Mouse (Mus musculus): Measurements from ENCODE around the gene Miga2. TPM values are rescaled to one million over a fixed set of nuclear protein-coding genes. Genes with fewer than 3 reads are reported as not detected.

Miga2 gene
- polyA plus RNA-seq, 1 experiment from 2014 or later: 13.8 TPM

DNA sequence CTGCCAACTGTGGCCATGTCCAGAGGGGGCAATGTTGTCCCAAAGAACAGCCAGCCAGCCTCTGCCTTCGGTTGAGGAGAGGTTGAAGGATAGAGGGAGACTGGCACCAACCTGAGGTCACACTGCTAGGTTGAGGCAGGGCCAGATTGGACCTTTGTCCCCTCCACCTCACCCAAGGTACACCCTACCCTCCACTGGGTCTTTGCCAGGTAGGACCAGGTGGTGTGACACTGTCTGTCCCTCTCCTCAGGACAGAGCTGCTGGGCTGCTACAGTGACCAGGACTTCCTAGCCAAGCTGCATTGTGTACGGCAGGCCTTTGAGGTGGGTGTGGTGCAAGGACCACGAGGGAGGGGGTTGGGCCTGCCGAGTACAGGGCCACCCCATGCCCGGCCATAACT lies 13.7 kb downstream of the Miga2 start:
- WGBS: 87% methylated on average over 5 of the region's 5 CpGs
- H3K27me3 ChIP-seq (replicated peaks; ENCODE audit: insufficient read depth, low read length): no peaks in the 10 kb centered on the region
- ATAC-seq: no peak
- H3K4me2 ChIP-seq (replicated peaks; ENCODE audit: low read depth, low read length): no peak overlapping the region
- no peak for DNase-seq (ENCODE audit: low spot score)
- no peak overlapping the region for H3K27ac ChIP-seq (ENCODE audit: low read length)
- H3K9me3 ChIP-seq (ENCODE audit: low read length): no peaks in the 10 kb centered on the region
- no peak overlapping the region for H3K4me3 ChIP-seq (ENCODE audit: low read depth, low read length)
- no peaks in the 10 kb centered on the region for H3K4me1 ChIP-seq (ENCODE audit: insufficient read depth, low read depth, low read length)
- TF ChIP-seq EP300 (IDR thresholded peaks at IDR 0.05) (no peak), CTCF (IDR thresholded peaks at IDR 0.05) (no peak)
- peaks cover 20% of the 10 kb centered on the region for H3K36me3 ChIP-seq (ENCODE audit: insufficient read depth, low read length)
- no peak overlapping the region for H3K9ac ChIP-seq (replicated peaks; ENCODE audit: low read depth)

DNA sequence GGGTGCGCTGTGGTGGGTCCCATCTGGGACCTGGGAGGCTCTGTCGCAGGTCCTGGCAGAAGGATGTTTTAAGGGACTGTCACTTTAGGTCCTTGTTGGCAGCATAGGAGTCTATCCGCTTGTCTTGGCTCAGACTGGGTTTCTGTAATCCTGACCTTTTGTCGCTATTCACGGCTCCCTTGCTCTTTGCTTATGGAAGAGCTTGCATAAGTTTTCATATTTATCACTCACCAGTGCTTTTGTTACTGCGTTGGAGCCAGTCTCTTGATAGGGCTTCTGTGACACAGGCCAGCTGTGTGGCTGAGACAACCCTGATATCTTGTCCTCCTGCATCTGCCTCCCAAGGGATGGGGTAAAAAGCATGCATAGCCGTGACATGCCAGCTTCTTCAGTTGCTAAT lies 15.3 kb downstream of the Miga2 start:
- H3K4me3 ChIP-seq (ENCODE audit: low read depth, low read length): no peak overlapping the region
- H3K9ac ChIP-seq (replicated peaks; ENCODE audit: low read depth): no peak overlapping the region
- H3K36me3 ChIP-seq (ENCODE audit: insufficient read depth, low read length): peaks cover 19% of the 10 kb centered on the region
- TF ChIP-seq CTCF (IDR thresholded peaks at IDR 0.05) (no peak), EP300 (IDR thresholded peaks at IDR 0.05) (peak; percentile 76)
- no peaks in the 10 kb centered on the region for H3K9me3 ChIP-seq (ENCODE audit: low read length)
- 64% methylated on average over 7 of the region's 7 CpGs for WGBS
- H3K27ac ChIP-seq (ENCODE audit: low read length): no peak overlapping the region
- H3K27me3 ChIP-seq (replicated peaks; ENCODE audit: insufficient read depth, low read length): no peaks in the 10 kb centered on the region
- no peaks in the 10 kb centered on the region for H3K4me1 ChIP-seq (ENCODE audit: insufficient read depth, low read depth, low read length)
- peak; percentile 83 for DNase-seq (ENCODE audit: low spot score)
- H3K4me2 ChIP-seq (replicated peaks; ENCODE audit: low read depth, low read length): no peak overlapping the region
- peak; percentile 76 for ATAC-seq

DNA sequence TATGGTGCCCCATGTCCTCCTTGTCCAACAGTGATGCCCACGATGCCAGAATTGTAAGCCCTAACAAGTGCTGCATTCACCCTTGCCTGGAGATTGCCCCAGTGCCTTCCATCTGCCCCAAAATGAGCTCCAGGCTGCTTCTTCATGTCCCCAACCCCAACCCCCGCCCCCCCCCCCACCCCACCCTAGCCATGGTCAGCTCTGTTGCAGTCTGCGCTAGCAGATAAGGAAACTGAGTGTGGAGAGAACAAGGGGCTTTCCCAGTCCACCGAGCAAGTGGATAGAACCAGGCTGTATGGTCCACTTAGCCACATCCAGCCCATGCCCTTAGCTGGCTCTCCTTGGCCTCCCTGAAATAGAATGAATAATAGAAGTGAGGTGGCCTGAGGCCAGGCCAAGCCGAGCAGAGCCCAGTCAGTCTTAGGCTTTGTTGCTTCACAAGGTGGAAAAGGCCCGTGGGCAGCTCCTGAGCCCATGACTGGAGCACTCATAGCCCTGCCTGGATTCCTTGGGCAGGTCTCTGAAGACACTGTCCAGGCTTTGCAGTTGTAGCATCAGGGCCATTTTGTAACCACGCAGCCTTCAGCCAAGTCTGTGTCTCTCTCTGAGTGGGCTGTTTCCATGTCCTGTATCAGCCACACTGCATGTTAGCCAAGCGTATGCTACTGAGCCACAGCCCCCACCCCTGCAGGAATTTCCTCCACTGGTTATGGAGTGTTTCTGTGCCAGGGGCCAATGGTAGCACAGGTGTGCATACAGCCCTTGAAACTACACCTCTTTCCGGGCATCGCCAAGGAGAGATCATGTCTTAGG lies 16.7 kb downstream of the Miga2 start:
- no peak overlapping the region for H3K4me2 ChIP-seq (replicated peaks; ENCODE audit: low read depth, low read length)
- DNase-seq (ENCODE audit: low spot score) (peak; percentile 3), ATAC-seq (0 out of 2 replicates have a peak, but pooled peaks have one; percentile 8)
- WGBS: 89% methylated on average over 9 of the region's 10 CpGs
- no peaks in the 10 kb centered on the region for H3K4me1 ChIP-seq (ENCODE audit: insufficient read depth, low read depth, low read length)
- peaks cover 19% of the 10 kb centered on the region for H3K36me3 ChIP-seq (ENCODE audit: insufficient read depth, low read length)
- no peaks in the 10 kb centered on the region for H3K27me3 ChIP-seq (replicated peaks; ENCODE audit: insufficient read depth, low read length)
- no peak for TF ChIP-seq CTCF (IDR thresholded peaks at IDR 0.05)
- TF ChIP-seq EP300 (IDR thresholded peaks at IDR 0.05): no peak
- H3K27ac ChIP-seq (ENCODE audit: low read length): no peak overlapping the region
- no peaks in the 10 kb centered on the region for H3K9me3 ChIP-seq (ENCODE audit: low read length)
- no peak overlapping the region for H3K4me3 ChIP-seq (ENCODE audit: low read depth, low read length)
- H3K9ac ChIP-seq (replicated peaks; ENCODE audit: low read depth): no peak overlapping the region

GRCm38 (mm10) chr2:30381377-30381725 lies 17.3 kb downstream of the Miga2 start:
- DNase-seq (ENCODE audit: low spot score) (no peak), ATAC-seq (no peak)
- Histone ChIP-seq H3K4me2 (replicated peaks; ENCODE audit: low read depth, low read length) (no peak overlapping the region), H3K27me3 (replicated peaks; ENCODE audit: insufficient read depth, low read length) (no peaks in the 10 kb centered on the region), H3K9ac (replicated peaks; ENCODE audit: low read depth) (no peak overlapping the region), H3K9me3 (ENCODE audit: low read length) (no peaks in the 10 kb centered on the region), H3K27ac (ENCODE audit: low read length) (no peak overlapping the region), H3K36me3 (ENCODE audit: insufficient read depth, low read length) (peaks cover 13% of the 10 kb centered on the region), H3K4me1 (ENCODE audit: insufficient read depth, low read depth, low read length) (no peaks in the 10 kb centered on the region), H3K4me3 (ENCODE audit: low read depth, low read length) (no peak overlapping the region)
- WGBS: 98% methylated on average over 4 of the region's 4 CpGs
- TF ChIP-seq EP300 (IDR thresholded peaks at IDR 0.05): no peak
- no peak for TF ChIP-seq CTCF (IDR thresholded peaks at IDR 0.05)

DNA sequence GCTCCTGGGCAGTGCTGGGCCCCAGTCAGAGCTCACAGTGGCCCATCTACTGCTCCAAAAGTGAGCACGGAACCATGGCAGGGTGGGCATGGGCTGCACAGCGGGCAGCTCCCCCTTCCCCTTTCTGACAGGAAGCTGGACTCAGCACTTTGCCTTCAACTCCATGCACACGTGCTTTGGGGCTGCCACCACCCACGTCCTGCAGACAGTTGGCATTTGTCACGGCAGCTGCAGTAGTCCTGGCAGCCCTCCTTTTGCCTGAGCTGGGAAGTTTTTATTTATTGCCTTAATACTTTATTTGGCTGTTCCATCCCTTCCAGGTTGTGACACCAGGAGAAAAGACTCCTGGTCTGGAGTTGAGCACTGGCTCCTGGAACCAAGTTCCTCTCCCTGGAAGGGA lies 20.8 kb downstream of the Miga2 start:
- H3K4me3 ChIP-seq (ENCODE audit: low read depth, low read length): no peak overlapping the region
- H3K4me1 ChIP-seq (ENCODE audit: insufficient read depth, low read depth, low read length): no peaks in the 10 kb centered on the region
- no peak overlapping the region for H3K27ac ChIP-seq (ENCODE audit: low read length)
- no peak overlapping the region for H3K9ac ChIP-seq (replicated peaks; ENCODE audit: low read depth)
- TF ChIP-seq EP300 (IDR thresholded peaks at IDR 0.05) (no peak), CTCF (IDR thresholded peaks at IDR 0.05) (no peak)
- no peaks in the 10 kb centered on the region for H3K9me3 ChIP-seq (ENCODE audit: low read length)
- H3K36me3 ChIP-seq (ENCODE audit: insufficient read depth, low read length): peaks cover 5% of the 10 kb centered on the region
- ATAC-seq: no peak
- DNase-seq (ENCODE audit: low spot score): no peak
- WGBS: 78% methylated on average over 5 of the region's 5 CpGs
- H3K4me2 ChIP-seq (replicated peaks; ENCODE audit: low read depth, low read length): no peak overlapping the region
- H3K27me3 ChIP-seq (replicated peaks; ENCODE audit: insufficient read depth, low read length): no peaks in the 10 kb centered on the region

GRCm38 (mm10) chr2:30385591-30385990 lies 21.6 kb downstream of the Miga2 start:
- no peak for ATAC-seq
- H3K36me3 ChIP-seq (ENCODE audit: insufficient read depth, low read length): peaks cover 5% of the 10 kb centered on the region
- H3K9me3 ChIP-seq (ENCODE audit: low read length): no peaks in the 10 kb centered on the region
- WGBS: 85% methylated on average over 4 of the region's 4 CpGs
- no peak overlapping the region for H3K4me2 ChIP-seq (replicated peaks; ENCODE audit: low read depth, low read length)
- H3K4me1 ChIP-seq (ENCODE audit: insufficient read depth, low read depth, low read length): no peaks in the 10 kb centered on the region
- H3K4me3 ChIP-seq (ENCODE audit: low read depth, low read length): no peak overlapping the region
- no peak overlapping the region for H3K27ac ChIP-seq (ENCODE audit: low read length)
- peak; percentile 4 for DNase-seq (ENCODE audit: low spot score)
- no peaks in the 10 kb centered on the region for H3K27me3 ChIP-seq (replicated peaks; ENCODE audit: insufficient read depth, low read length)
- TF ChIP-seq CTCF (IDR thresholded peaks at IDR 0.05) (no peak), EP300 (IDR thresholded peaks at IDR 0.05) (no peak)
- H3K9ac ChIP-seq (replicated peaks; ENCODE audit: low read depth): no peak overlapping the region
